Mouse (Mus musculus) MEL (cell line): Measurements from ENCODE around the gene Nyap1. TPM values are rescaled to one million over a fixed set of nuclear protein-coding genes. Genes with fewer than 3 reads are reported as not detected.

Experiments used
- DNase-seq: peaks from one replicate; pipeline ENCODE4 v3.0.0; 2011; ENCODE audit warnings: low read depth, low spot score
- H3K27ac ChIP-seq: 2 replicates; pipeline ENCODE4 v1.5.1; 2012; ENCODE audit warnings: low read depth, mild to moderate bottlenecking, control low read depth, low read length, moderate library complexity; ENCODE audit not compliant: control insufficient read depth
- H3K27me3 ChIP-seq, 2 experiments: fragments of 150-350 bp in 1 of 2; sonication (generic) in 1 of 2; 2 replicates each; pipeline ENCODE4 v1.6.1; 2012; ENCODE audit warnings: low read length in 2 of 2, mild to moderate bottlenecking in 2 of 2, improper control_type of control experiment in 1 of 2, moderate library complexity in 1 of 2; ENCODE audit not compliant: insufficient read depth in 2 of 2, control insufficient read depth in 1 of 2
- H3K36me3 ChIP-seq, 2 experiments: 2 replicates each; pipeline ENCODE4 v1.6.1; 2012 to 2014; ENCODE audit warnings: low read length in 2 of 2, improper control_type of control experiment in 1 of 2, inconsistent platforms in 1 of 2, mild to moderate bottlenecking in 1 of 2; ENCODE audit not compliant: insufficient read depth in 2 of 2, control insufficient read depth in 1 of 2
- H3K4me1 ChIP-seq, 2 experiments: fragments of 150-350 bp in 1 of 2; sonication (generic) in 1 of 2; 2 replicates each; pipeline ENCODE4 v1.6.1; 2012; ENCODE audit warnings: low read length in 2 of 2, improper control_type of control experiment in 1 of 2, mild to moderate bottlenecking in 1 of 2; ENCODE audit not compliant: insufficient read depth in 2 of 2, control insufficient read depth in 1 of 2
- H3K4me3 ChIP-seq, 2 experiments: fragments of 150-350 bp in 1 of 2; sonication (generic) in 1 of 2; 2 replicates each; pipeline ENCODE4 v1.5.1; 2012; ENCODE audit warnings: low read depth in 2 of 2, low read length in 2 of 2, mild to moderate bottlenecking in 2 of 2, moderate library complexity in 2 of 2, control low read depth in 1 of 2, improper control_type of control experiment in 1 of 2; ENCODE audit not compliant: control insufficient read depth in 1 of 2, insufficient read depth in 1 of 2
- H3K79me2 ChIP-seq: 2 replicates; pipeline ENCODE4 v1.6.1; 2012; ENCODE audit warnings: mild to moderate bottlenecking, low read length, moderate library complexity; ENCODE audit not compliant: control insufficient read depth, poor library complexity, insufficient read depth
- H3K9ac ChIP-seq: 2 replicates; pipeline ENCODE4 v1.6.1; 2012; ENCODE audit warnings: low read depth, mild to moderate bottlenecking, control low read depth, low read length, moderate library complexity; ENCODE audit not compliant: control insufficient read depth, poor library complexity, severe bottlenecking
- H3K9me3 ChIP-seq: fragments of 150-350 bp; sonication (generic); replicated peaks from 2 replicates; pipeline ENCODE4 v1.6.1; 2012; ENCODE audit warnings: mild to moderate bottlenecking, low read length, improper control_type of control experiment, moderate library complexity; ENCODE audit not compliant: insufficient read depth
- CHD1 ChIP-seq: IDR thresholded peaks from 2 replicates; pipeline ENCODE4 v1.6.1; 2012; ENCODE audit warnings: low read depth, mild to moderate bottlenecking, inconsistent platforms, low read length, improper control_type of control experiment
- CHD2 ChIP-seq: IDR thresholded peaks from 2 replicates; pipeline ENCODE4 v1.6.1; 2011; ENCODE audit warnings: low read length, improper control_type of control experiment
- CTCF ChIP-seq, 3 experiments: IDR thresholded peaks in 2 of 3; conservative IDR thresholded peaks in 1 of 3; 2 replicates each; pipeline ENCODE4 v1.5.1; 2011 to 2012; ENCODE audit warnings: low read length in 3 of 3, low read depth in 2 of 3, mild to moderate bottlenecking in 2 of 3, improper control_type of control experiment in 1 of 3, inconsistent platforms in 1 of 3, mixed read lengths in 1 of 3, moderate library complexity in 1 of 3; ENCODE audit not compliant: control insufficient read depth in 1 of 3, insufficient read depth in 1 of 3, poor library complexity in 1 of 3, severe bottlenecking in 1 of 3
- E2F4 ChIP-seq: IDR thresholded peaks from 2 replicates; pipeline ENCODE4 v1.6.1; 2011; ENCODE audit warnings: low read depth, low read length, improper control_type of control experiment, borderline replicate concordance
- EP300 ChIP-seq, 2 experiments: IDR thresholded peaks; 2 replicates each; pipeline ENCODE4 v1.6.1; 2011; ENCODE audit warnings: improper control_type of control experiment in 2 of 2, low read length in 2 of 2, low read depth in 1 of 2, mild to moderate bottlenecking in 1 of 2
- GABPA ChIP-seq: IDR thresholded peaks from 2 replicates; pipeline ENCODE4 v1.6.1; 2012; ENCODE audit warnings: low read depth, mild to moderate bottlenecking, inconsistent platforms, low read length, improper control_type of control experiment, moderate library complexity
- GATA1 ChIP-seq: IDR thresholded peaks from 2 replicates; pipeline ENCODE4 v1.6.1; 2011; ENCODE audit warnings: low read depth, low read length, improper control_type of control experiment
- JUND ChIP-seq: IDR thresholded peaks from 2 replicates; pipeline ENCODE4 v1.6.1; 2011; ENCODE audit warnings: low read depth, mild to moderate bottlenecking, improper control_type of control experiment, low read length
- MAX ChIP-seq: IDR thresholded peaks from 2 replicates; pipeline ENCODE4 v1.6.1; 2011; ENCODE audit warnings: low read length, improper control_type of control experiment
- MAZ ChIP-seq: IDR thresholded peaks from 2 replicates; pipeline ENCODE4 v1.6.1; 2012; ENCODE audit warnings: low read depth, mild to moderate bottlenecking, inconsistent platforms, low read length, improper control_type of control experiment
- MEF2A ChIP-seq: IDR thresholded peaks from 2 replicates; pipeline ENCODE4 v1.6.1; 2014; ENCODE audit warnings: low read depth, mild to moderate bottlenecking, inconsistent platforms, low read length, improper control_type of control experiment; ENCODE audit not compliant: poor library complexity, insufficient replicate concordance, severe bottlenecking; ENCODE audit errors: extremely low read depth
- MYB ChIP-seq: IDR thresholded peaks from 2 replicates; pipeline ENCODE4 v1.6.1; 2011; ENCODE audit warnings: mild to moderate bottlenecking, low read depth, low read length, improper control_type of control experiment
- NELFE ChIP-seq: IDR thresholded peaks from 2 replicates; pipeline ENCODE4 v1.6.1; 2011; ENCODE audit warnings: low read depth, low read length, improper control_type of control experiment
- NRF1 ChIP-seq: IDR thresholded peaks from 2 replicates; pipeline ENCODE4 v1.6.1; 2014; ENCODE audit warnings: low read depth, mild to moderate bottlenecking, inconsistent platforms, low read length, improper control_type of control experiment, moderate library complexity; ENCODE audit not compliant: poor library complexity, insufficient read depth, severe bottlenecking
- POLR2A ChIP-seq, 2 experiments: IDR thresholded peaks; 2 replicates each; pipeline ENCODE4 v1.6.1; 2011 to 2012; ENCODE audit warnings: low read length in 2 of 2, mild to moderate bottlenecking in 2 of 2, control low read depth in 1 of 2, improper control_type of control experiment in 1 of 2, low read depth in 1 of 2, moderate library complexity in 1 of 2; ENCODE audit not compliant: control insufficient read depth in 1 of 2, insufficient read depth in 1 of 2, poor library complexity in 1 of 2
- POLR2AphosphoS2 ChIP-seq: IDR thresholded peaks from 2 replicates; pipeline ENCODE4 v1.6.1; 2011; ENCODE audit warnings: low read length, improper control_type of control experiment
- POLR2AphosphoS5 ChIP-seq: IDR thresholded peaks from 2 replicates; pipeline ENCODE4 v1.6.1; 2012; ENCODE audit warnings: low read depth, borderline replicate concordance, mild to moderate bottlenecking, inconsistent platforms, low read length, moderate library complexity, mixed read lengths
- RAD21 ChIP-seq: IDR thresholded peaks from 2 replicates; pipeline ENCODE4 v1.6.1; 2011; ENCODE audit warnings: mild to moderate bottlenecking, low read depth, low read length, improper control_type of control experiment
- SIN3A ChIP-seq: IDR thresholded peaks from 2 replicates; pipeline ENCODE4 v1.6.1; 2012; ENCODE audit warnings: low read length, improper control_type of control experiment, inconsistent platforms
- SMC3 ChIP-seq: IDR thresholded peaks from 2 replicates; pipeline ENCODE4 v1.6.1; 2011; ENCODE audit warnings: low read depth, low read length, improper control_type of control experiment
- TAL1 ChIP-seq: IDR thresholded peaks from 2 replicates; pipeline ENCODE4 v1.6.1; 2012; ENCODE audit warnings: mild to moderate bottlenecking, inconsistent platforms, low read length, moderate library complexity, mixed read lengths
- TCF12 ChIP-seq: IDR thresholded peaks from 2 replicates; pipeline ENCODE4 v1.6.1; 2014; ENCODE audit warnings: low read depth, mild to moderate bottlenecking, inconsistent platforms, low read length, improper control_type of control experiment, moderate library complexity
- USF1 ChIP-seq: IDR thresholded peaks from 2 replicates; pipeline ENCODE4 v1.6.1; 2014; ENCODE audit warnings: low read depth, mild to moderate bottlenecking, inconsistent platforms, low read length, improper control_type of control experiment, moderate library complexity
- ZC3H11A ChIP-seq: IDR thresholded peaks from 2 replicates; pipeline ENCODE4 v1.6.1; 2012; ENCODE audit warnings: low read depth, mild to moderate bottlenecking, inconsistent platforms, low read length, improper control_type of control experiment
- ZKSCAN1 ChIP-seq: IDR thresholded peaks from 2 replicates; pipeline ENCODE4 v1.6.1; 2012; ENCODE audit warnings: low read depth, mild to moderate bottlenecking, inconsistent platforms, low read length, improper control_type of control experiment, moderate library complexity
- ZMIZ1 ChIP-seq: IDR thresholded peaks from 2 replicates; pipeline ENCODE4 v1.6.1; 2012; ENCODE audit warnings: low read depth, mild to moderate bottlenecking, inconsistent platforms, low read length, improper control_type of control experiment, moderate library complexity
- ZNF384 ChIP-seq: IDR thresholded peaks from 2 replicates; pipeline ENCODE4 v1.6.1; 2012; ENCODE audit warnings: low read depth, mild to moderate bottlenecking, inconsistent platforms, low read length, improper control_type of control experiment
- polyA plus RNA-seq, 2 experiments: library from polyadenylated mRNA; stranded (reverse) in 1 of 2; unstranded in 1 of 2; fragments of >175 nt in 1 of 2; fragments of >200 nt in 1 of 2; gene quantifications; 2 replicates each; pipeline versions ENCODE4 v1.2.1 to v1.2.4; 2012; ENCODE audit warnings: low replicate concordance in 2 of 2, low read depth in 1 of 2; ENCODE audit not compliant: insufficient read length in 2 of 2, insufficient read depth in 1 of 2, missing spikeins in 1 of 2
- total RNA-seq: library from RNA; depleted of rRNA; stranded (reverse); fragments of 300-350 nt; gene quantifications from 2 replicates; pipeline ENCODE4 v1.2.3, GENCODE M21; 2012

The Nyap1 gene
- total and polyA plus RNA-seq, 3 experiments = 0.39 to 1.1 TPM; not detected in 1

GRCm38 (mm10) chr5:137739471-137739870, 1.9 kb downstream of the Nyap1 start:
- Histone ChIP-seq H3K4me1 (peaks cover 0 to 2% of the 10 kb centered on the region in 2 experiments; a peak in 2 of 4 replicates), H3K27me3 (no peaks in the 10 kb centered on the region)
- DNase-seq = no peak

GRCm38 (mm10) chr5:137738516-137738915, 2.9 kb downstream of the Nyap1 start:
- Histone ChIP-seq H3K4me1 (no peaks in the 10 kb centered on the region; a peak in 1 of 4 replicates), H3K9me3 (no peaks in the 10 kb centered on the region), H3K27me3 (no peaks in the 10 kb centered on the region), H3K27ac (no peak overlapping the region)
- TF ChIP-seq NELFE (no peak), TAL1 (no peak), TCF12 (no peak), ZNF384 (no peak), ZC3H11A (no peak), GATA1 (no peak), MAZ (no peak), SIN3A (no peak), MYB (no peak), MEF2A (no peak), POLR2A (IDR thresholded peaks at IDR 0.05; ENCODE audit: control insufficient read depth in 1 of 2, insufficient read depth in 1 of 2, low read depth in 1 of 2, low read length in 2 of 2, poor library complexity in 1 of 2) (no peak), E2F4 (no peak), POLR2AphosphoS5 (no peak), ZMIZ1 (no peak), POLR2AphosphoS2 (no peak), SMC3 (peak; percentile 47), JUND (peak; percentile 93), RAD21 (peak; percentile 22), GABPA (no peak), CTCF (IDR thresholded peaks at IDR 0.05 in 2 of 3, conservative IDR thresholded peaks at IDR 0.05 in 1 of 3; ENCODE audit: control insufficient read depth in 1 of 3, insufficient read depth in 1 of 3, low read depth in 2 of 3, low read length in 3 of 3, poor library complexity in 1 of 3, severe bottlenecking in 1 of 3) (peak in 2 of 3 experiments; percentile 9 to 48; a peak in 2 of 6 replicates), EP300 (IDR thresholded peaks at IDR 0.05; ENCODE audit: low read depth in 1 of 2, low read length in 2 of 2) (no peak)
- TF ChIP-seq, all 39 proteins: peak for 4
- no peaks in the 10 kb centered on the region; the same call in 1 of the 2 replicates for H3K79me2 ChIP-seq
- peak; percentile 43 for DNase-seq
- H3K9ac ChIP-seq = no peak overlapping the region
- no peak overlapping the region for H3K4me3 ChIP-seq
- H3K36me3 ChIP-seq = no peaks in the 10 kb centered on the region

More at GRCm38 (mm10) chr5:137739471-137739870, 1.9 kb downstream of the Nyap1 start:
- no peak overlapping the region for H3K27ac ChIP-seq
- no peaks in the 10 kb centered on the region for H3K36me3 ChIP-seq
- no peak overlapping the region for H3K9ac ChIP-seq
- no peak overlapping the region for H3K4me3 ChIP-seq
- no peaks in the 10 kb centered on the region for H3K9me3 ChIP-seq
- TF ChIP-seq USF1 (no peak), CHD2 (no peak), MAZ (no peak), ZKSCAN1 (no peak), NRF1 (no peak), MAX (no peak), CHD1 (no peak), CTCF (IDR thresholded peaks at IDR 0.05 in 2 of 3, conservative IDR thresholded peaks at IDR 0.05 in 1 of 3; ENCODE audit: control insufficient read depth in 1 of 3, insufficient read depth in 1 of 3, low read depth in 2 of 3, low read length in 3 of 3, poor library complexity in 1 of 3, severe bottlenecking in 1 of 3) (no peak), EP300 (IDR thresholded peaks at IDR 0.05; ENCODE audit: low read depth in 1 of 2, low read length in 2 of 2) (no peak)
- H3K79me2 ChIP-seq = no peaks in the 10 kb centered on the region; the same call in 1 of the 2 replicates
